Comparison of ENCODE assay signal across 9 mouse cellular contexts in the genomic region with DNA sequence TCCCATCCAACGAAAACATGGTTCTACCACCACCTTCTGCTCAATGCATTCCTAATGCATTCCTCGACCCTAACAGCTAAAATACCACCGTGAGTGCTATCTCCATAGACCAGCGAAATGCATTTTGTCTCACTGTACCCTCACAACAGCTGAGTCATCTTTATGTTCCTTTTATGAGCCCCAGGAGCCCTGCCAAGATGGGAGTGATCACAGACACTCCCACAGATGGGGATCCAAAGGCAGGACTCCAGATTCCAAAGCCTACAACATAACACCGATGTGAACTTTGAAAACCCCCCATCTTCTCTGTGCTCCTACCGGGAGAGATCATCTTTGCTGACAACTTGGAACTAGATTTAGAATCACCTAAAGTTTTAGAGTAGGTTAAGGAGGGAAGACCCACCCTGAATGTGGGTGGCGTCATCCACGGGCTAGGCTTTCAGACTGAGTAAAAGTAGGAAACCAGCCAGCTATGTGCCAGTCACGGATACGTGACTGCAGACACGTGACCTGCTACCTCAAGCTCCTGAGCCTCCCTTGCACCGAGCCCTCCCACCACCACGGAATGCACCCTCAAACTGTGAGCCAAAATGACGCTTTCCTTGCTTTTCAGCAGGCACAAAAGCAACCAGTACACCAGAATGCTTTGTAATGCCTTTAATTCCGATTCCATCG. TPM values are rescaled to one million over a fixed set of nuclear protein-coding genes. Genes with fewer than 3 reads are reported as not detected.
A peak's percentile ranks its signal among the peaks of the same experiment; 100 is the strongest.
DNase-seq lines count a peak whose midpoint lies in the region; ATAC-seq and TF ChIP-seq lines count a peak whose summit lies in the region.
"Had no signal": no experiment of that assay in that cellular context is flagged by ENCODE, and none has a peak within 500 bp of the region (broad histone marks: within the 10 kb centered on the region; RNA-seq: fewer than 3 reads in every experiment).

No protein-coding gene starts in this region.

- H3K4me1 ChIP-seq in heart, embryonic 12.5 days (replicated peaks): peaks cover 37% of the 10 kb centered on the region
- H3K4me1 ChIP-seq in stomach, embryonic 16.5 days (ENCODE audit: control insufficient read depth, insufficient read depth, low read length): peaks cover 12% of the 10 kb centered on the region
- no peaks in the 10 kb centered on the region; the same call in none of the 2 replicates for H3K4me1 ChIP-seq in stomach, postnatal 0 days (replicated peaks; ENCODE audit: control insufficient read depth, insufficient read depth)
- peaks cover 37% of the 10 kb centered on the region for H3K4me1 ChIP-seq in hindbrain, embryonic 13.5 days (replicated peaks)

- 0 out of 2 replicates have a peak, but pooled peaks cover 8% of the 10 kb centered on the region for H3K36me3 ChIP-seq in heart, embryonic 12.5 days
- no peaks in the 10 kb centered on the region for H3K36me3 ChIP-seq in stomach, embryonic 16.5 days (ENCODE audit: control insufficient read depth, insufficient read depth, low read length)
- H3K36me3 ChIP-seq in stomach, postnatal 0 days (ENCODE audit: control insufficient read depth, insufficient read depth, low read length): no peaks in the 10 kb centered on the region
- H3K36me3 ChIP-seq in hindbrain, embryonic 13.5 days: no peaks in the 10 kb centered on the region

- DNase-seq in heart, adult 9 months (ENCODE audit: low spot score in 2 of 2): no peak
- no peak for DNase-seq in stomach, postnatal 0 days (ENCODE audit: low spot score)
- peak; percentile 72 for DNase-seq in layer of hippocampus, adult 9-11 months
- no peak for DNase-seq in ovary, postnatal 10 days (ENCODE audit: low spot score)
- no peak for DNase-seq in testis, postnatal 14 days (ENCODE audit: low spot score)
- DNase-seq: gastrocnemius, postnatal 25 days had no signal

- H3K4me2 ChIP-seq in heart, embryonic 12.5 days: no peak overlapping the region
- 0 out of 2 replicates have a peak overlapping the region, but pooled peaks have one; percentile 4 for H3K4me2 ChIP-seq in stomach, embryonic 16.5 days (ENCODE audit: low read depth, low read length)
- no peak overlapping the region for H3K4me2 ChIP-seq in stomach, postnatal 0 days (replicated peaks; ENCODE audit: low read depth)
- H3K4me2 ChIP-seq in hindbrain, embryonic 13.5 days: no peak overlapping the region

- no peaks in the 10 kb centered on the region for H3K27me3 ChIP-seq in heart, embryonic 12.5 days (replicated peaks)
- no peaks in the 10 kb centered on the region for H3K27me3 ChIP-seq in stomach, embryonic 16.5 days (ENCODE audit: control insufficient read depth, insufficient read depth, low read length)
- no peaks in the 10 kb centered on the region for H3K27me3 ChIP-seq in stomach, postnatal 0 days (ENCODE audit: control insufficient read depth, insufficient read depth, low read length)
- no peaks in the 10 kb centered on the region for H3K27me3 ChIP-seq in hindbrain, embryonic 13.5 days

- no peak for TF ChIP-seq CTCF in stomach, postnatal 0 days (IDR thresholded peaks at IDR 0.05; ENCODE audit: low read depth)

- 72% methylated on average over 16 of the region's 16 CpGs for WGBS in heart, embryonic 12.5 days
- whole genome bisulfite sequencing in stomach, embryonic 16.5 days: 76% methylated on average over 16 of the region's 16 CpGs
- 66% methylated on average over 16 of the region's 16 CpGs for WGBS in stomach, postnatal 0 days
- 88% methylated on average over 16 of the region's 16 CpGs for WGBS in hindbrain, embryonic 13.5 days

- no peak overlapping the region for H3K4me3 ChIP-seq in heart, embryonic 12.5 days
- H3K4me3 ChIP-seq in stomach, embryonic 16.5 days (replicated peaks; ENCODE audit: low read length): no peak overlapping the region
- H3K4me3 ChIP-seq in stomach, postnatal 0 days (ENCODE audit: low read depth, low read length): no peak overlapping the region
- no peak overlapping the region for H3K4me3 ChIP-seq in hindbrain, embryonic 13.5 days

- no peak overlapping the region for H3K9ac ChIP-seq in heart, embryonic 12.5 days
- no peak overlapping the region for H3K9ac ChIP-seq in stomach, embryonic 16.5 days (ENCODE audit: low read length)
- no peak overlapping the region for H3K9ac ChIP-seq in stomach, postnatal 0 days (ENCODE audit: low read length)
- no peak overlapping the region for H3K9ac ChIP-seq in hindbrain, embryonic 13.5 days

- TF ChIP-seq EP300 in stomach, postnatal 0 days (optimal IDR thresholded peaks at IDR 0.05): no peak

- peaks cover 4% of the 10 kb centered on the region; the same call in 1 of the 2 replicates for H3K9me3 ChIP-seq in heart, embryonic 12.5 days (replicated peaks)
- no peaks in the 10 kb centered on the region for H3K9me3 ChIP-seq in stomach, embryonic 16.5 days (replicated peaks; ENCODE audit: control insufficient read depth, low read length)
- no peaks in the 10 kb centered on the region for H3K9me3 ChIP-seq in stomach, postnatal 0 days (ENCODE audit: control insufficient read depth, low read length)
- no peaks in the 10 kb centered on the region for H3K9me3 ChIP-seq in hindbrain, embryonic 13.5 days

- H3K27ac ChIP-seq in heart, embryonic 12.5 days (ENCODE audit: poor library complexity, severe bottlenecking): 0 out of 2 replicates have a peak overlapping the region, but pooled peaks have one; percentile 1
- no peak overlapping the region for H3K27ac ChIP-seq in stomach, embryonic 16.5 days (ENCODE audit: low read length)
- H3K27ac ChIP-seq in stomach, postnatal 0 days (replicated peaks): no peak overlapping the region
- no peak overlapping the region for H3K27ac ChIP-seq in hindbrain, embryonic 13.5 days

- ATAC-seq in heart, embryonic 12.5 days (ENCODE audit: insufficient number of reproducible peaks, low FRiP score): no peak
- no peak for ATAC-seq in stomach, embryonic 16.5 days (ENCODE audit: insufficient read depth, low FRiP score)
- ATAC-seq in stomach, postnatal 0 days (ENCODE audit: low FRiP score, low TSS enrichment): no peak
- no peak for ATAC-seq in hindbrain, embryonic 13.5 days (ENCODE audit: low FRiP score)

RNA-seq across cellular contexts. Expression of gene Dnah8, which starts 14.7 kb away (rescaled TPM):
- 2.1 and 2.2 TPM in 2 replicates for polyA plus RNA-seq in heart, embryonic 12.5 days (2016; fragmentation: Nextera tagmentation; extraction: Ambion mirVana)
- 1.0 and 1.7 TPM in 2 replicates for polyA plus RNA-seq in stomach, embryonic 16.5 days (2015; fragmentation: Nextera tagmentation; extraction: Ambion mirVana)
- polyA plus RNA-seq in stomach, postnatal 0 days (2015; fragmentation: Nextera tagmentation; extraction: Ambion mirVana): 0.47 and 0.92 TPM in 2 replicates
- 1.3 and 1.9 TPM in 2 replicates for polyA plus RNA-seq in hindbrain, embryonic 13.5 days (2015; fragmentation: Nextera tagmentation; extraction: Ambion mirVana)

RNA-seq across cellular contexts. Expression of gene Glo1, which starts 17.2 kb away (rescaled TPM):
- 232 and 236 TPM in 2 replicates for polyA plus RNA-seq in heart, embryonic 12.5 days (2016; fragmentation: Nextera tagmentation; extraction: Ambion mirVana)
- polyA plus RNA-seq in stomach, embryonic 16.5 days (2015; fragmentation: Nextera tagmentation; extraction: Ambion mirVana): 212 and 224 TPM in 2 replicates
- polyA plus RNA-seq in stomach, postnatal 0 days (2015; fragmentation: Nextera tagmentation; extraction: Ambion mirVana): 172 and 190 TPM in 2 replicates
- 153 and 172 TPM in 2 replicates for polyA plus RNA-seq in hindbrain, embryonic 13.5 days (2015; fragmentation: Nextera tagmentation; extraction: Ambion mirVana)

RNA-seq across cellular contexts. Expression of gene Btbd9, which starts 33.2 kb away (rescaled TPM):
- 41.3 and 42.0 TPM in 2 replicates for polyA plus RNA-seq in heart, embryonic 12.5 days (2016; fragmentation: Nextera tagmentation; extraction: Ambion mirVana)
- polyA plus RNA-seq in stomach, embryonic 16.5 days (2015; fragmentation: Nextera tagmentation; extraction: Ambion mirVana): 51.6 and 52.0 TPM in 2 replicates
- 32.9 and 34.6 TPM in 2 replicates for polyA plus RNA-seq in stomach, postnatal 0 days (2015; fragmentation: Nextera tagmentation; extraction: Ambion mirVana)
- polyA plus RNA-seq in hindbrain, embryonic 13.5 days (2015; fragmentation: Nextera tagmentation; extraction: Ambion mirVana): 149 and 150 TPM in 2 replicates
